Mouse (Mus musculus): ENCODE measurements at regions not wholly inside any gene's neighbourhood (a gene's known extent, or its start where the extent isn't known, plus 50 kb on each side); places are given as distances from the start of the nearest gene placed in this dataset.

- DNase-seq (ENCODE audit: low spot score in 2 of 2), result no peak
These were observed 69.8 kb downstream of the Gm21750 start for GRCm38 (mm10) chr14:73730796-73731195.

GRCm38 (mm10) chr14:73732161-73732560 lies 71.1 kb downstream of the Gm21750 start:
- DNase-seq (ENCODE audit: low spot score in 2 of 2), result peak; percentile 39 to 41

- no peak for DNase-seq (ENCODE audit: low spot score in 2 of 2)
These were observed 89.8 kb downstream of the Gm21750 start for GRCm38 (mm10) chr14:73750790-73751189.

GRCm38 (mm10) chr14:73759986-73760385 lies 99.0 kb downstream of the Gm21750 start:
- DNase-seq (ENCODE audit: low spot score in 2 of 2), result no peak

- DNase-seq (ENCODE audit: low spot score in 2 of 2), result no peak
These were observed 111.9 kb downstream of the Gm21750 start for GRCm38 (mm10) chr14:73772964-73773363.

GRCm38 (mm10) chr14:73773810-73774209 lies 112.8 kb downstream of the Gm21750 start:
- DNase-seq (ENCODE audit: low spot score in 2 of 2), result no peak

GRCm38 (mm10) chr14:73776066-73776465 lies 115.0 kb downstream of the Gm21750 start:
- DNase-seq (ENCODE audit: low spot score in 2 of 2), result peak; percentile 68 to 72

- no peak for DNase-seq (ENCODE audit: low spot score in 2 of 2)
These were observed 146.1 kb downstream of the Gm21750 start for GRCm38 (mm10) chr14:73807169-73807568.

- DNase-seq (ENCODE audit: low spot score in 2 of 2), result no peak
These were observed 177.9 kb downstream of the Gm21750 start for GRCm38 (mm10) chr14:73838890-73839289.

- no peak for DNase-seq (ENCODE audit: low spot score in 2 of 2)
These were observed 200.8 kb downstream of the Gm21750 start for GRCm38 (mm10) chr14:73861782-73862181.

GRCm38 (mm10) chr14:73874337-73874736 lies 213.3 kb downstream of the Gm21750 start:
- DNase-seq (ENCODE audit: low spot score in 2 of 2), result no peak

GRCm38 (mm10) chr14:73875916-73876315 lies 214.9 kb downstream of the Gm21750 start:
- no peak for DNase-seq (ENCODE audit: low spot score in 2 of 2)

GRCm38 (mm10) chr14:73878267-73878666 lies 217.2 kb downstream of the Gm21750 start:
- no peak for DNase-seq (ENCODE audit: low spot score in 2 of 2)

GRCm38 (mm10) chr14:73878866-73879419 lies 217.9 kb downstream of the Gm21750 start:
- DNase-seq (ENCODE audit: low spot score in 2 of 2), result no peak

- DNase-seq (ENCODE audit: low spot score in 2 of 2), result no peak
These were observed 230.4 kb downstream of the Gm21750 start for GRCm38 (mm10) chr14:73891451-73891850.

GRCm38 (mm10) chr14:73894844-73895243 lies 233.8 kb downstream of the Gm21750 start:
- DNase-seq (ENCODE audit: low spot score in 2 of 2), result no peak

GRCm38 (mm10) chr14:73895266-73895665 lies 234.2 kb downstream of the Gm21750 start:
- DNase-seq (ENCODE audit: low spot score in 2 of 2), result no peak

- DNase-seq (ENCODE audit: low spot score in 2 of 2), result no peak
These were observed 238.1 kb downstream of the Gm21750 start for GRCm38 (mm10) chr14:73899078-73899477.

GRCm38 (mm10) chr14:73902085-73902713 lies 241.2 kb downstream of the Gm21750 start:
- DNase-seq (ENCODE audit: low spot score in 2 of 2), result no peak

- peak; percentile 6 to 30 for DNase-seq (ENCODE audit: low spot score in 2 of 2)
These were observed 252.9 kb downstream of the Gm21750 start for GRCm38 (mm10) chr14:73913756-73914448.

GRCm38 (mm10) chr14:73915990-73916389 lies 255.0 kb downstream of the Gm21750 start:
- no peak for DNase-seq (ENCODE audit: low spot score in 2 of 2)

- no peak for DNase-seq (ENCODE audit: low spot score in 2 of 2)
These were observed 270.1 kb downstream of the Gm21750 start for GRCm38 (mm10) chr14:73931095-73931494.

GRCm38 (mm10) chr14:73947316-73947715 lies 286.3 kb downstream of the Gm21750 start:
- DNase-seq (ENCODE audit: low spot score in 2 of 2), result no peak

Measured in left cerebral cortex, adult 18-20 months (tissue).